Mouse (Mus musculus) ovary, postnatal 14 days (tissue): ENCODE measurements at regions not wholly inside any gene's neighbourhood (a gene's known extent, or its start where the extent isn't known, plus 50 kb on each side); places are given as distances from the start of the nearest gene placed in this dataset.
A peak's percentile ranks its signal among the peaks of the same experiment; 100 is the strongest.

ENCODE experiments used
- DNase-seq: peaks from one replicate; pipeline ENCODE4 v3.0.0; 2022; ENCODE audit warnings: low spot score

- no peak for DNase-seq
Measured at GRCm38 (mm10) chr17:4424451-4425168, 569.5 kb upstream of the Arid1b start.

GRCm38 (mm10) chr17:4425342-4425741, 568.8 kb upstream of the Arid1b start:
- DNase-seq, result no peak

GRCm38 (mm10) chr17:4429036-4429435, 565.1 kb upstream of the Arid1b start:
- DNase-seq, result no peak

GRCm38 (mm10) chr17:4445606-4446005, 548.5 kb upstream of the Arid1b start:
- DNase-seq, result no peak

GRCm38 (mm10) chr17:4457491-4457890, 536.6 kb upstream of the Arid1b start:
- no peak for DNase-seq

GRCm38 (mm10) chr17:4461541-4461940, 532.6 kb upstream of the Arid1b start:
- peak; percentile 20 for DNase-seq

- DNase-seq, result no peak
Measured at GRCm38 (mm10) chr17:4464286-4464880, 529.7 kb upstream of the Arid1b start.

GRCm38 (mm10) chr17:4465741-4466140, 528.4 kb upstream of the Arid1b start:
- DNase-seq, result no peak

GRCm38 (mm10) chr17:4472412-4472811, 521.7 kb upstream of the Arid1b start:
- DNase-seq, result no peak

GRCm38 (mm10) chr17:4474350-4474749, 519.8 kb upstream of the Arid1b start:
- DNase-seq, result no peak

- DNase-seq, result no peak
Measured at GRCm38 (mm10) chr17:4475665-4476064, 518.5 kb upstream of the Arid1b start.

GRCm38 (mm10) chr17:4494392-4494791, 499.7 kb upstream of the Arid1b start:
- no peak for DNase-seq

- no peak for DNase-seq
Measured at GRCm38 (mm10) chr17:4500504-4500903, 493.6 kb upstream of the Arid1b start.

GRCm38 (mm10) chr17:4501029-4501428, 493.1 kb upstream of the Arid1b start:
- no peak for DNase-seq

GRCm38 (mm10) chr17:4504951-4505350, 489.2 kb upstream of the Arid1b start:
- DNase-seq, result no peak

GRCm38 (mm10) chr17:4509506-4509905, 484.6 kb upstream of the Arid1b start:
- no peak for DNase-seq

GRCm38 (mm10) chr17:4516141-4516540, 478.0 kb upstream of the Arid1b start:
- no peak for DNase-seq

- DNase-seq, result no peak
Measured at GRCm38 (mm10) chr17:4516846-4517245, 477.3 kb upstream of the Arid1b start.

GRCm38 (mm10) chr17:4521031-4521430, 473.1 kb upstream of the Arid1b start:
- no peak for DNase-seq

- no peak for DNase-seq
Measured at GRCm38 (mm10) chr17:4526466-4526865, 467.7 kb upstream of the Arid1b start.

GRCm38 (mm10) chr17:4532126-4532525, 462.0 kb upstream of the Arid1b start:
- no peak for DNase-seq

- DNase-seq, result no peak
Measured at GRCm38 (mm10) chr17:4540435-4540834, 453.7 kb upstream of the Arid1b start.

GRCm38 (mm10) chr17:4541020-4541743, 452.9 kb upstream of the Arid1b start:
- DNase-seq, result no peak
